Mouse (Mus musculus) bone marrow macrophage, adult 2 months (primary cell): ENCODE measurements around the gene Dhdh.

ENCODE experiments used
- CTCF ChIP-seq: IDR thresholded peaks from 2 replicates; pipeline ENCODE4 v1.5.1; 2012; ENCODE audit warnings: low read depth, mild to moderate bottlenecking, low read length, moderate library complexity
- POLR2A ChIP-seq: IDR thresholded peaks from 2 replicates; pipeline ENCODE4 v1.6.1; 2012; ENCODE audit warnings: mild to moderate bottlenecking, low read depth, low read length, borderline replicate concordance

- no peak for TF ChIP-seq POLR2A
- no peak for TF ChIP-seq CTCF
Observed at GRCm38 (mm10) chr7:45509181-45509882, 20.7 kb upstream of the Dhdh start.
